Mouse (Mus musculus): ENCODE data around the gene Ugt1a1. TPM values are rescaled to one million over a fixed set of nuclear protein-coding genes. Genes with fewer than 3 reads are reported as not detected.
"Not testable (repeated sequence)": the region's sequence is repeated elsewhere in the genome, so short reads cannot be mapped to it uniquely, and the experiment has no call there.

Gene Ugt1a1
- 25.5 and 31.7 TPM in 2 replicates for polyA plus RNA-seq (2012; rRNA removed)

DNA sequence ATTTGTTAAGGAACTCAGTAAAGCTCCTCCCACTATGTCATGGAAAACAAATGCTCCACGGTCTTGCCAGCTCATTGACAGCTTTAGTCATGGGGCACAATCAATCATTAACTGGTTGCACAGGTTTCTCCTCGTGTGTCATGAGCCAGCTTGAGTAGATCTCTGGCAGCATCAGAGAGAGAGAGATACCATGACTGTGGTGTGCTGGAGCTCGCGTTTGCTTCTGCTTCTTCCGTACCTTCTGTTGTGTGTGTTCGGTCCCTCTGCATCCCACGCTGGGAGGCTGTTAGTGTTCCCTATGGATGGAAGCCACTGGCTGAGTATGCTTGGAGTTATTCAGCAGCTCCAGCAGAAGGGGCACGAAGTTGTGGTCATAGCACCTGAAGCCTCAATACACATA, at the start of gene Ugt1a1:
TSS of gene Ugt1a1 (plus strand) at position 148 of the 400 bp plus-strand sequence.
- H3K4me1 ChIP-seq (ENCODE audit: control insufficient read depth, insufficient read depth, low read length): no peaks in the 10 kb centered on the region
- no peak within 1 kb of the TSS for H3K27ac ChIP-seq (ENCODE audit: insufficient read depth, low read depth, low read length)
- H3K4me3 ChIP-seq (ENCODE audit: insufficient read depth, low read depth, low read length): no peak within 1 kb of the TSS
- DNase-seq: peak; percentile 74
- H3K27me3 ChIP-seq (replicated peaks; ENCODE audit: control insufficient read depth, insufficient read depth, low read length): no peaks in the 10 kb centered on the region
- WGBS: 66% methylated on average over 8 of the region's 8 CpGs
- TF ChIP-seq CTCF (conservative IDR thresholded peaks at IDR 0.05; ENCODE audit: insufficient read depth, insufficient read length, low read depth, low read length) (no peak), POLR2A (IDR thresholded peaks at IDR 0.05; ENCODE audit: low read depth, low read length) (no peak)
- H3K36me3 ChIP-seq (ENCODE audit: control insufficient read depth, insufficient read depth, low read length): no peaks in the 10 kb centered on the region

DNA sequence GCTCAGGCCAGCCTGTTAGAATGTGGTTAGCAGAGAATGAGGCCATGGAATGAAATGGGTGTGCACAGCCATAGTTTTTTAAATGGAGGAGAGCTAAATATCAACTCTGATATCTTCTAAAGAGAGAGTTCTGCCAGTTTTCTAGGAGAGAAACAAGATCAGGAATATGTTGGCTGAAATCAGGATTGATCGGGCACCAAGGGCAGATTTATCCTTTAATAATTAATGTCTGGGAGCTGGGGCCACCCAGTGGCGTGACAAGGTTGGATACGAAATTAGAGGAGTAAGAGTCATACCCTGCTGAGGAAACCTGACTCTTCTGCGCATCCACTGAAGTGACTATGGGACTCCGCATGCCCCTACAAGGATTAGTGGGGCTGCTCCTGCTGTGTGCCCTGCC, 46.0 kb upstream of the Ugt1a1 start, which contains the start of gene Ugt1a5:
TSS of gene Ugt1a5 (plus strand) at position 302 of the 400 bp plus-strand sequence.
- H3K27ac ChIP-seq (ENCODE audit: insufficient read depth, low read depth, low read length): no peak within 1 kb of the TSS
- DNase-seq: no peak
- WGBS: 74% methylated on average over 5 of the region's 5 CpGs
- TF ChIP-seq CTCF (conservative IDR thresholded peaks at IDR 0.05; ENCODE audit: insufficient read depth, insufficient read length, low read depth, low read length): 0 out of 2 replicates have a peak, but pooled peaks have one; percentile 16
- TF ChIP-seq POLR2A (IDR thresholded peaks at IDR 0.05; ENCODE audit: low read depth, low read length): no peak
- no peaks in the 10 kb centered on the region for H3K36me3 ChIP-seq (ENCODE audit: control insufficient read depth, insufficient read depth, low read length)
- no peak within 1 kb of the TSS for H3K4me3 ChIP-seq (ENCODE audit: insufficient read depth, low read depth, low read length)
- no peaks in the 10 kb centered on the region for H3K4me1 ChIP-seq (ENCODE audit: control insufficient read depth, insufficient read depth, low read length)
- no peaks in the 10 kb centered on the region for H3K27me3 ChIP-seq (replicated peaks; ENCODE audit: control insufficient read depth, insufficient read depth, low read length)

DNA sequence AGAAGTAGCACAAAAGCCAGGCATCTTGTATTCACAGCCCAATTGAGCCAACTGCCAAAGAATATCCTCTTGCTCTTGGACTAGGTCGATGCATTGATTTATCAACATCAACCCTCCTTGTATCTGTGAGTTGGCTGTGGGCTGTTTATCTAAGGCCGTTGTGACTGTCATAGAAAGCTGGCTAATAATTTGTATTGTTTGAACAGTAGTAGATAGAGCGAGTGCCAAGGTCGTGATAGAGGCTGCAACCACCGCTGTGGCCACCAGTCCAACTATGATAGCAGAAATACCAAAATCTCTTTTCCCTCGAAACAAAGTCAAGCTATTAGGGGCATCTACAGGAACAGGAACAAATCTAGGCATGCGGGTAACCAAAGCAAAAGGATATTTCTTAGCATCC, 39.6 kb upstream of the Ugt1a1 start:
- not testable (repeated sequence) for H3K4me1 ChIP-seq (ENCODE audit: control insufficient read depth, insufficient read depth, low read length); DNase-seq; H3K36me3 ChIP-seq (ENCODE audit: control insufficient read depth, insufficient read depth, low read length); H3K27ac ChIP-seq (ENCODE audit: insufficient read depth, low read depth, low read length); H3K27me3 ChIP-seq (replicated peaks; ENCODE audit: control insufficient read depth, insufficient read depth, low read length); H3K4me3 ChIP-seq (ENCODE audit: insufficient read depth, low read depth, low read length)
- 85% methylated on average over 7 of the region's 7 CpGs for WGBS

DNA sequence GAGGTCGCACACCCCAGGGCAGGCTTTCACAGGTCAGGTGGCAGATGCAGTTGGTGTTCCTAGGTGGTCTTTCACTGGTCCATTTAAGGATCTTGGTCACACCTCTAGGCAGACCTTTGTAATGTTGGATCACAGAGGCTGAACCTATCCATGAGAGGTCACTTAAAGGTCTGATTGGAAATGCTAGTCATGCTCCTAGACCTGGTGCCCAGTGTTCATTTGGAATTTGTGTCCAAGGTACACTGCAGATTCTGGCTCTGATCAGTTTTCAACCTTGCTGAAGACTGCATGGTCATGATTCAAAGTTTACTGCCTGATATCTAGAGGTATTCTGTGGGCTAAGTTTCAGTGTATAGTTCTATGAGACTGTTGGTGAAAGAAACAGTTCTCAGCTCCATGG, 32.1 kb upstream of the Ugt1a1 start:
- no peak for TF ChIP-seq CTCF (conservative IDR thresholded peaks at IDR 0.05; ENCODE audit: insufficient read depth, insufficient read length, low read depth, low read length)
- no peak for TF ChIP-seq POLR2A (IDR thresholded peaks at IDR 0.05; ENCODE audit: low read depth, low read length)
- H3K27ac ChIP-seq (ENCODE audit: insufficient read depth, low read depth, low read length): no peak overlapping the region
- H3K4me3 ChIP-seq (ENCODE audit: insufficient read depth, low read depth, low read length): no peak overlapping the region
- peak; percentile 62 for DNase-seq
- H3K36me3 ChIP-seq (ENCODE audit: control insufficient read depth, insufficient read depth, low read length): no peaks in the 10 kb centered on the region
- WGBS: 92% methylated on average over 1 of the region's 1 CpGs
- H3K27me3 ChIP-seq (replicated peaks; ENCODE audit: control insufficient read depth, insufficient read depth, low read length): no peaks in the 10 kb centered on the region
- no peaks in the 10 kb centered on the region for H3K4me1 ChIP-seq (ENCODE audit: control insufficient read depth, insufficient read depth, low read length)

DNA sequence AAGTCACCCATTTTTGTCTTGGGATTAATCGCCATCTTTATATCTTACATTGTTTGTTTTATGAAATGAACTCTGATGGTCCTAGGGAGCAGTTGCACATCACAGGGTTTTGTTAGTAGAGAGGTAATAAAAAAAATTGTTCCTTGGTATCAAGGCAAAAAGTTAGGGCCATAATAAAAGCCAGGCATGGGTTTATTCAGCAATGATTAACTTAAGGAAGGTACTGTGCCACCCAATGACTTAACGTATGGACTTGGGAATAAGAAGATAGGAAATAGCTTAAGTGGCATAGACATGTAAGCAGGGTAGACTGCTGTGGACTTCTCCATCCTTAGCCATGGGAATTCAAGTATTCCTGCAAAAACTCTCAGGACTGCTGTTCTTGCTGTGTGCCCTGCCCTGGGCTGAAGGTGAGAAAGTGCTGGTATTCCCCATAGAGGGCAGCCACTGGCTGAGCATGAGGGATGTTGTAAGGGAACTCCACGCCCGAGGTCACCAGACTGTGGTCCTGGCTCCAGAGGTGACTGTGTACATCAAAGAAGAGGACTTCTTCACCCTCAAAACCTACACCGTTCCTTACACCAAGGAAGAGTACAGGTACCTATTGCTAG, 25.3 kb upstream of the Ugt1a1 start:
- Histone ChIP-seq H3K27me3 (replicated peaks; ENCODE audit: control insufficient read depth, insufficient read depth, low read length) (no peaks in the 10 kb centered on the region), H3K27ac (ENCODE audit: insufficient read depth, low read depth, low read length) (no peak overlapping the region), H3K4me3 (ENCODE audit: insufficient read depth, low read depth, low read length) (no peak overlapping the region), H3K36me3 (ENCODE audit: control insufficient read depth, insufficient read depth, low read length) (no peaks in the 10 kb centered on the region), H3K4me1 (ENCODE audit: control insufficient read depth, insufficient read depth, low read length) (peaks cover 5% of the 10 kb centered on the region; the same call in 1 of the 2 replicates)
- no peak for DNase-seq
- TF ChIP-seq POLR2A (IDR thresholded peaks at IDR 0.05; ENCODE audit: low read depth, low read length) (no peak), CTCF (conservative IDR thresholded peaks at IDR 0.05; ENCODE audit: insufficient read depth, insufficient read length, low read depth, low read length) (no peak)
- WGBS: 87% methylated on average over 5 of the region's 5 CpGs

DNA sequence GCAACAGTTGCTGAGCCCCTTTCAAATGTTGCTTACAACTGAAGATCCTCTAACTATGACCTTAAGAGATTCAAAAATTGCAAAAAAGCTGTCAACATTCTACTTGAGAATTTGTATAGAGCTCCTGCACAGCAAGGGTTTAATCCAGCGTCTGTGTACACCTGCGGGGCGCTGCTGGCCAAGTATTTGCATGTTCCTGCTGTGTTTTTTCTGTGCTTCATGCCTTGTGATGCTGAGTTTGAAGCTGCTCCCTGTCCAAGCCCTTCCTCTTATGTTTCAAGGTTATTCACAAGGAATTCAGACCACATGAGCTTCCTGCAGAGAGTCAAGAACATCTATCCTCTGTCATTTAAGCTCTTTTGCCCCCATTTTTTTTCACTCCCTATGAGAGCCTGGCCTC, 19.6 kb upstream of the Ugt1a1 start:
- Histone ChIP-seq H3K27ac (ENCODE audit: insufficient read depth, low read depth, low read length) (no peak overlapping the region), H3K36me3 (ENCODE audit: control insufficient read depth, insufficient read depth, low read length) (no peaks in the 10 kb centered on the region), H3K4me1 (ENCODE audit: control insufficient read depth, insufficient read depth, low read length) (peaks cover 22% of the 10 kb centered on the region), H3K4me3 (ENCODE audit: insufficient read depth, low read depth, low read length) (no peak overlapping the region), H3K27me3 (replicated peaks; ENCODE audit: control insufficient read depth, insufficient read depth, low read length) (no peaks in the 10 kb centered on the region)
- TF ChIP-seq CTCF (conservative IDR thresholded peaks at IDR 0.05; ENCODE audit: insufficient read depth, insufficient read length, low read depth, low read length) (no peak), POLR2A (IDR thresholded peaks at IDR 0.05; ENCODE audit: low read depth, low read length) (no peak)
- 84% methylated on average over 3 of the region's 3 CpGs for WGBS
- no peak for DNase-seq

DNA sequence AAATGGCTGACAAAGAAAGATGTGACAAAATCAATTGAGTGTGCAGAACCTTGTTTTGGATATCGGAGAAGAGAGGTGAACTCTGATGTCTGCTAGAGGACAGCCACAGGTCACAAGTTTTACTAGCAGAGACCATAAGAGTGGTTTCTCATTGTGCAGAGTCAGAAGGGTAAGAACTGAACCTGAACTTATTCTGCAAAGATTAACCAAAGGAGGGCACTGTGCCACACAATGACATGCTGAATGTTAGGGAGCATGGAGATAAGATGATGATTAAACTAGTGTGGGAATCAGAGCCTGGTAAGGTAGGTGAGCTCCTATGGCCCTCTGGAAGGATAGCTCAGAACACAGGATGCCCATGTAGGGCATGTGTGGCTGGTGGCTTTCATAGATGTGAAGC, 16.1 kb upstream of the Ugt1a1 start:
- Histone ChIP-seq H3K4me3 (ENCODE audit: insufficient read depth, low read depth, low read length) (no peak overlapping the region), H3K27ac (ENCODE audit: insufficient read depth, low read depth, low read length) (no peak overlapping the region), H3K27me3 (replicated peaks; ENCODE audit: control insufficient read depth, insufficient read depth, low read length) (no peaks in the 10 kb centered on the region), H3K36me3 (ENCODE audit: control insufficient read depth, insufficient read depth, low read length) (no peaks in the 10 kb centered on the region), H3K4me1 (ENCODE audit: control insufficient read depth, insufficient read depth, low read length) (peaks cover 30% of the 10 kb centered on the region)
- WGBS: 44% methylated on average over 1 of the region's 1 CpGs
- TF ChIP-seq POLR2A (IDR thresholded peaks at IDR 0.05; ENCODE audit: low read depth, low read length): no peak
- no peak for TF ChIP-seq CTCF (conservative IDR thresholded peaks at IDR 0.05; ENCODE audit: insufficient read depth, insufficient read length, low read depth, low read length)
- peak; percentile 94 for DNase-seq
